Mouse (Mus musculus) spleen, adult 2 months (tissue): Measurements from ENCODE around the gene Nrxn3.

Experiments
- CTCF ChIP-seq: fragments of 200-500 bp; IDR thresholded peaks from 2 replicates; pipeline ENCODE4 v1.5.1; 2011; ENCODE audit warnings: mild to moderate bottlenecking, inconsistent platforms; ENCODE audit not compliant: insufficient read depth, insufficient read length, insufficient replicate concordance; ENCODE audit errors: extremely low read depth
- POLR2A ChIP-seq: fragments of 200-500 bp; IDR thresholded peaks from 2 replicates; pipeline ENCODE4 v1.6.1; 2011; ENCODE audit warnings: low read depth, low read length, inconsistent platforms

DNA sequence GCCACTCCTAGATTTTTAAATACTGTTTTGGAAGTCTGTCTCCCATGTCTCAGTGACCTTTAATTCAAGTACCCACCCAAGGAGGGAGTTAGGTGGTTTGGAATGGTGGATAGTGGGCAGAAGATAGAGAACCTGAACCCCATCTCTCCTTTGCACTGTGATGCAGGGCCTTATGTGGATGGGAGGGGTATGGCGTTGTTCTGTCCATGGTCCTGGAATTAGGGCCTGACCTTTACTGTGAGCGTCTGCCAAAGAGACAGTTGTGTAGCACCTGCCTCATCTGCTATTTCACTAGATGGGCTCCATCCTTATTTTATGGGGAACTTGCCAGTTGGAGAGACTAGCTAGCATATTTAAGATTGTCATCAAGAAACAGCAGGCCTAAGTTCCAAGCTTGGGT is 8.0 kb downstream of the Nrxn3 start:
- TF ChIP-seq CTCF (no peak), POLR2A (no peak)
